Mouse (Mus musculus) small intestine, adult 2 months (tissue): ENCODE measurements around the gene Def8. TPM values are rescaled to one million over a fixed set of nuclear protein-coding genes. Genes with fewer than 3 reads are reported as not detected.

Experiments used
- H3K27ac ChIP-seq: fragments of 200-500 bp; 2 replicates; pipeline ENCODE4 v1.5.1; 2012; ENCODE audit warnings: low read depth, low read length, control low read depth, inconsistent platforms; ENCODE audit not compliant: insufficient read depth
- H3K27me3 ChIP-seq: fragments of 200-500 bp; 2 replicates; pipeline ENCODE4 v1.6.1; 2012; ENCODE audit warnings: mild to moderate bottlenecking, moderate library complexity, low read length, inconsistent platforms; ENCODE audit not compliant: control insufficient read depth, insufficient read depth
- H3K36me3 ChIP-seq: fragments of 200-500 bp; 2 replicates; pipeline ENCODE4 v1.6.1; 2012; ENCODE audit warnings: mild to moderate bottlenecking, low read length, control low read depth, inconsistent platforms; ENCODE audit not compliant: control insufficient read depth, insufficient read depth
- H3K4me1 ChIP-seq: fragments of 200-500 bp; 2 replicates; pipeline ENCODE4 v1.6.1; 2012; ENCODE audit warnings: low read length, inconsistent platforms, mixed read lengths; ENCODE audit not compliant: control insufficient read depth, insufficient read depth, insufficient read length
- H3K4me3 ChIP-seq: fragments of 200-500 bp; 2 replicates; pipeline ENCODE4 v1.5.1; 2012; ENCODE audit warnings: low read depth, mild to moderate bottlenecking, control low read depth, inconsistent platforms, low read length, moderate library complexity
- CTCF ChIP-seq: fragments of 200-500 bp; IDR thresholded peaks from 2 replicates; pipeline ENCODE4 v1.5.1; 2012; ENCODE audit warnings: low read depth, mild to moderate bottlenecking, control low read depth, inconsistent platforms, low read length, moderate library complexity, mixed read lengths; ENCODE audit not compliant: insufficient replicate concordance, insufficient read length; ENCODE audit errors: extremely low read depth
- POLR2A ChIP-seq: fragments of 200-500 bp; IDR thresholded peaks from 2 replicates; pipeline ENCODE4 v1.6.1; 2012; ENCODE audit warnings: low read depth, mild to moderate bottlenecking, control low read depth, inconsistent platforms, low read length, moderate library complexity
- WGBS: fragments of 180-500 bp; shearing (Covaris S2); methylation state at CpG from one replicate; pipeline ENCODE4 v1.1.7; 2018; 5-methylcytosine and 5-hydroxymethylcytosine counted together
- polyA plus RNA-seq: library from polyadenylated mRNA; depleted of rRNA; stranded (reverse); fragments of >200 nt; gene quantifications from 2 replicates; pipeline ENCODE4 v1.2.3, GENCODE M21; 2012

Gene Def8
- polyA plus RNA-seq, 1 experiment, result 18.4 TPM

- 8% methylated on average over 4 of the region's 4 CpGs for WGBS
- Histone ChIP-seq H3K4me1 (peaks cover 4% of the 10 kb centered on the region), H3K4me3 (no peak within 1 kb of the TSS), H3K36me3 (0 out of 2 replicates have a peak, but pooled peaks cover 4% of the 10 kb centered on the region), H3K27me3 (peaks cover 22% of the 10 kb centered on the region), H3K27ac (no peak within 1 kb of the TSS)
- TF ChIP-seq CTCF (peak; percentile 91), POLR2A (no peak)
Observed at GRCm38 (mm10) chr8:123406786-123407185, 16.5 kb upstream of the Def8 start, which contains the start of gene Mc1r. TSS of gene Mc1r (plus strand) at chr8:123407107.

- no peak overlapping the region for H3K4me3 ChIP-seq
- H3K36me3 ChIP-seq, result 0 out of 2 replicates have a peak, but pooled peaks cover 2% of the 10 kb centered on the region
- no peak overlapping the region for H3K27ac ChIP-seq
- no peak for TF ChIP-seq POLR2A
- no peak for TF ChIP-seq CTCF
- peaks cover 30% of the 10 kb centered on the region for H3K27me3 ChIP-seq
- peaks cover 5% of the 10 kb centered on the region for H3K4me1 ChIP-seq
- WGBS, result 85% methylated on average over 13 of the region's 13 CpGs
Observed at GRCm38 (mm10) chr8:123407612-123408011, 15.7 kb upstream of the Def8 start.

GRCm38 (mm10) chr8:123408586-123409544 lies 14.5 kb upstream of the Def8 start:
- WGBS, result 62% methylated on average over 9 of the region's 9 CpGs
- Histone ChIP-seq H3K27ac (no peak overlapping the region), H3K27me3 (peaks cover 40% of the 10 kb centered on the region), H3K4me1 (peaks cover 5% of the 10 kb centered on the region), H3K4me3 (no peak overlapping the region), H3K36me3 (no peaks in the 10 kb centered on the region)
- no peak for TF ChIP-seq CTCF
- no peak for TF ChIP-seq POLR2A

- TF ChIP-seq POLR2A (no peak), CTCF (no peak)
- Histone ChIP-seq H3K27ac (no peak overlapping the region), H3K36me3 (no peaks in the 10 kb centered on the region), H3K27me3 (peaks cover 40% of the 10 kb centered on the region), H3K4me3 (no peak overlapping the region), H3K4me1 (peaks cover 5% of the 10 kb centered on the region)
- 65% methylated on average over 8 of the region's 8 CpGs for WGBS
Observed at GRCm38 (mm10) chr8:123410049-123410587, 13.2 kb upstream of the Def8 start.

GRCm38 (mm10) chr8:123410788-123411187 lies 12.5 kb upstream of the Def8 start:
- H3K27me3 ChIP-seq, result peaks cover 40% of the 10 kb centered on the region
- H3K4me3 ChIP-seq, result no peak overlapping the region
- no peak for TF ChIP-seq CTCF
- no peak for TF ChIP-seq POLR2A
- no peak overlapping the region for H3K27ac ChIP-seq
- no peaks in the 10 kb centered on the region for H3K36me3 ChIP-seq
- 18% methylated on average over 11 of the region's 11 CpGs for WGBS
- peaks cover 5% of the 10 kb centered on the region for H3K4me1 ChIP-seq

- WGBS, result under 1% methylated on average over 29 of the region's 29 CpGs
- Histone ChIP-seq H3K4me3 (peak within 1 kb of the TSS; percentile 24), H3K27me3 (peaks cover 40% of the 10 kb centered on the region)
Observed at GRCm38 (mm10) chr8:123411246-123411645, 12.1 kb upstream of the Def8 start, which contains the start of gene Tubb3. TSS of gene Tubb3 (plus strand) at chr8:123411424.

GRCm38 (mm10) chr8:123411781-123412327 lies 11.5 kb upstream of the Def8 start:
- WGBS, result 14% methylated on average over 16 of the region's 16 CpGs
- Histone ChIP-seq H3K4me1 (peaks cover 7% of the 10 kb centered on the region), H3K4me3 (peak overlapping the region; percentile 24), H3K27me3 (peaks cover 40% of the 10 kb centered on the region), H3K36me3 (no peaks in the 10 kb centered on the region), H3K27ac (no peak overlapping the region)
- TF ChIP-seq CTCF (no peak), POLR2A (no peak)

More at GRCm38 (mm10) chr8:123411246-123411645, 12.1 kb upstream of the Def8 start, which contains the start of gene Tubb3:
- Histone ChIP-seq H3K27ac (no peak within 1 kb of the TSS), H3K4me1 (peaks cover 5% of the 10 kb centered on the region), H3K36me3 (no peaks in the 10 kb centered on the region)
- TF ChIP-seq CTCF, result no peak
